Mouse (Mus musculus): ENCODE measurements around the gene Kank3. TPM values are rescaled to one million over a fixed set of nuclear protein-coding genes. Genes with fewer than 3 reads are reported as not detected.
"Not testable (repeated sequence)": the region's sequence is repeated elsewhere in the genome, so short reads cannot be mapped to it uniquely, and the experiment has no call there.

Gene Kank3
- total RNA-seq, 2 experiments from 2014 or later: 31.6 to 33.4 TPM

DNA sequence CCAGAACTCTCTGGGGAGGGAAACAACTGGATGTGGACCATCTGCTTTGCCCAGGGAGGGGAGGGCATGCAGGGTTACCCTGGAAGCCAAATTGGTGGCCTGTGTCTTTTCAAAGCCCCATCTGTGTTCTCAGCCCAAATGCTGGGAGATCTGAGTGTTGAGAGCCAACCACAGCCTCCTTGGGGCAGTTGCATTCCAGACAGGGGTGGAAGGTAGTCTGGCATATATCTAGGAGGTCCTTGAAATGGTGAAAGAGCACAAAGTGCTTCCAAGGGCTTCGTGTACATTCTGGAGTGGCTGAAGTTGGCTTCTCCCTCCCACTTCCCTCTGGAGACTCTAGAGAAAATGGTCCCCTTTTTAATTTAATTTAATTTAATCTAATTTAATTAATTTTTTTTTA is 5.6 kb upstream of the Kank3 start:
- no peak for DNase-seq (ENCODE audit: low spot score in 2 of 2)

DNA sequence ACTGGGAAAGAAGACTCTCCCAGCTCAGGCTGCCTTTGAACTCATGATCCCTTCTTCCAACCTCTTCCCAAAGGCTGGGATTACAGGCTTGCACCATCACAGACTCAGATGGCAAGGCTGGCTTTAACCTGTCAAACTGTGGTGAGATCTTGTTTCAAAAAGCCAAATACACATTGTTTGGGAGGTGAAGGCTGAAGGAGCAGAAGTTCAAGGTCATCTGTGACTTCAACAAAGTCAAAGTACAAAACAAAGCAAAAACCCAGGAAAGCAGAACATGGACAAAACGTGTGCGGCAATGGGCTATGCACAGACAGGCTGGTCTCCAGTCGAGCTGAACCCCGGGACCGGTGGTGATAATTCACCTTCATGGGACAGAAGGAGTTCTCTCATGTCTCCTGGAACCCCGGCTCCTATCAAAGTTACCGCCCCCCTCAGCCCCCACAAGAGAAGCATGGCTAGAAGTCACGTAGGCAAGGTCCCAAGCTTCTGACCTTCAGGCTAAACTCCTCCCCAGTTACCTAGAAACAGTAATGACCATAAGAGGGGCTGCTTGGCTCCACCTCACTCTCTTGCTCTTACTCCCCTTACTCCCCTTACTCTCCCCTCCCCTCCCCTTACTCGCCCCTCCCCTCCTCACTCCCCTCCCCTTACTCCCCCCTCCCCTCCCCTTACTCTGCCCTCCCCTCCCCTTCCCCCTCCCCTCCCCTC is 3.0 kb upstream of the Kank3 start:
- DNase-seq (ENCODE audit: low spot score in 2 of 2): no peak

DNA sequence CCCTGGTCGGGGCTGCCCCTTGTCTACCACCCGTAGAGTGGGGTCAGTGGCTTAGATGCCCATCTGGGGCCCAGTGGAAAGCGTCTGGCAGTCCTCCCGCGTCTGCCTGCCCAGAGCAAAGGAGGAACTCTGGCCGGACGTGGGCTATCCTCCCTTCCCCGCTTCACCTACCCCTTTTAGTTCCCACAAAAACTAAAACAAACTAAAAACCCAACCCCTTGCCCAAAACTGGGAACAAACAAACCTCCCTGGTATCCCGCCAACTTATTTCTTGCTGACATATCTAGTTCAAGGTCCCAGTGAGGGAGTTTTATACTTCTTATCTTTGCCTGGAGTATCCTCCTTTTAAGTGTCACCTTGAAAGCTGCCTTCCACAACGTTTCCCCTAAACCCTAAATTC is 2.1 kb upstream of the Kank3 start:
- no peak for DNase-seq (ENCODE audit: low spot score in 2 of 2)

DNA sequence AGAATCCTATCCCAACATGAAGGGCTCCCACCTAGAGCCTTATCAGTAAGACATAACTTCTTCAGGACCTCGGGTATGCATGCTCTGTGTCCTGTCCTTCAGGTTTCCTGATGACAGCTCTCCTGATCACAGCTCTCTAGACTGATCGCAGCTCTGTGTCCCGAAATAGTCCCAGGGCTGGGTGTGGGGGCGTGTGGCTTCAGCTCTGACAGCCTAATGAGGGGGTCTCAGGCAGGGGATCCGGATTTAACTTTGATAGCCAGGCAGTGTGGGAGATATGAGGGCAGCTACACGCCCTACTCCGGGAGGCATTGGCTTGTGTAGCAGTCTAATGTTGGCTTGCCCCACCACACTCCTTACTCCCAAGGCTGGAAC is 810 bp downstream of the Kank3 start:
- no peak for DNase-seq (ENCODE audit: low spot score in 2 of 2)

DNA sequence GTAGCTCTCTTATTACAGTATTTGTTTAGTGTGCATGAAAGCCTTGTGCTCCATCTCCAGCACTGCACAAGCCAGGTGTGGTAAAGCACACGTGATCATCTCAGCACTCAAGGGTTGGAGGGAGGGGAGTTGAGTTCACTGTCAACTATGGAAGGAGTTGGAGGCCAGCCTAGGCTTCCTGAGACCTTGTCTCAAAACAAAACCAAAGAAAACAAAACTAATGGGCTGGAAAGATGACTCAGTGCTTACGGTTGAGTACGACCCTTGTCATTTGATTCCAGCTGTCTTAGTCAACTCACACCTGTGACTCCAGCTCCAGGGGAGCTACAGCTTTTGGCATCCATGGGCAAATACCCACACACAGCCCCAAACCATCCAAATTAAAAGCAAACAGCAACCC is 2.2 kb downstream of the Kank3 start:
- DNase-seq (ENCODE audit: low spot score in 2 of 2): no peak

DNA sequence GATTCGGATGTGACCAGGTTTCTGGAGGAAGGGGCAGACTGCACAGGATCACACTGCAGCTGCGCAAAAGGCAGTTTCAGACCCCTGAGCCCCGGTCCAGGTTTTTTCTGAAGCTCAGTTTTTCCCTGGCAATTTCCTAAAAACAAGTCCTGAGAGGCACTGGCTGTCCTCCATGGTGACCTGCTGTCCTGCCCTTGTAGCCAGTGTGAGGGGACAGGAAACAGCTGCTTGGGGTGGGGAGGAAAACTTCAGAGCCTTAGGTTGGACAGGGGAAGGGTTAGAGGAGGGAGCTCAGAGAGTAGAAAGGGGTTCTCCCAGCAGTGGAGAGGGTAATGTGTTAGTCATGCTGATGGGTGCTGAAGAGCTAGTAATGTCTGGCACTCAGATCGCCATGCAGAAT is 2.7 kb downstream of the Kank3 start:
- no peak for DNase-seq (ENCODE audit: low spot score in 2 of 2)

DNA sequence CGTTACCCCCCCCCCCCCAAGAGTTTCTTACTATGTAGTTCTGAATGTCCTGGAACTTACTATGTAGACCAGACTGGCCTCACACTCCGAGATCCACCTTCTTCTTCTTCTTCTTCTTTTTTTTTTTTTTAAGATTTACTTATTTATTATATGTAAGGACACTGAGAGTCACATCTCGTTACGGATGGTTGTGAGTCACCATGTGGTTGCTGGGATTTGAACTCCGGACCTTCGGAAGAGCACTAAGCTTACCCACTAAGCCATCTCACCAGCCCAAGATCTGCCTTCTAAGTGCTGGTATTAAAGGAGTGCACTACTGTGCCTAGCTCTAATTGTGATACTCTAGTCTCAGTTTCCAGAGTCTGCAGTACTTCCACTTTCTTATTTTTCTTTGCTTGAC is 5.1 kb downstream of the Kank3 start:
- DNase-seq (ENCODE audit: low spot score in 2 of 2): no peak

DNA sequence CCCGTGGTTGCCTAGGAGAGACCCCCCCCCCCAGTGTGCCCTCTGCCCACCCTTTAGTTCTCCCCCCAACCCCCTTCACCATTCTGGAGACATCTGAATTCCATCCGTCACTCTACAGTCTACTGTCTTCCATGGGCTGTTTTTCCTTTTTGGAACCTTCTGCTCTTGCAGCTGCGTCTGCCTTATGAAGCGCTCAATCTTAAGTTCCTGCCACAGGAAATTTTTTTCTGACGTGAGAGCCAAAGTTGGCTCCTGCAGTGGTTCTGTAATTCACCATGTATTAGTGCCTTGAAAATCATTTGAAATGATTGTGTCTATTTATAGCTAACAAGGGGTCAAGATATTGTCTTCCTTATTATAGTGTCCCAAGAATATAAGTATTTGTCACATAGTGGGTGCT is 6.3 kb downstream of the Kank3 start:
- DNase-seq (ENCODE audit: low spot score in 2 of 2): no peak

DNA sequence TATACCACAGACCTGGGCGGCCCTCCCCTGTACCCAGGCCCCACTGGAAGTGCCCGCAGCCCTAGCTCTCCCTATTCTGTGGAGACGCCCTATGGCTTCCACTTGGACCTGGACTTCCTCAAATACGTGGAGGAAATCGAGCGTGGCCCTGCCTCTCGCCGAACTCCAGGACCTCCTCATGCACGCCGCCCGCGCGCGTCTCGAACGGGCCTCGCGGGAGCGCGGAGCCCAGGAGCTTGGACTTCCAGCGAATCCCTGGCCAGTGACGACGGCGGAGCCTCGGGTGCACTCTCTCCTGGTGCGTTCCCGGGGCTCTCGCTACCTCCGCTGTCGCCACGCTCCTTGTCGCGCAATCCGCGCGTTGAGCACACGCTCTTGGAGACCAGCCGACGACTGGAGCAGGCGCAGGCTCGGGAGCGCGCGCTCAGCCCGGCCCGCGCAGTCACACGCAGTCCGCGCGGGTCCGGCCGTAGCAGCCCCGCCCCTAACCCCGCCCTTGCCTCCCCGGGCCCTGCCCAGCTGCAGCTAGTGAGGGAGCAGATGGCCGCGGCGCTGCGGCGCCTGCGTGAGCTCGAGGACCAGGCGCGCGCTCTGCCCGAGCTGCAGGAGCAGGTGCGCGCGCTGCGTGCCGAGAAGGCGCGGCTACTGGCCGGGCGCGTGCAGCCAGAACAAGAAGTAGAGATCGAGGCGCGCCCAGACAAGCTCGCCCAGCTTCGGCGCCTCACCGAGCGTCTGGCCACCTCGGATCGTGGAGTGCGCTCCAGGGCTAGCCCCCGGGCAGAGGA is 7.1 kb downstream of the Kank3 start:
- DNase-seq (ENCODE audit: low spot score in 2 of 2): peak; percentile 77 to 90

DNA sequence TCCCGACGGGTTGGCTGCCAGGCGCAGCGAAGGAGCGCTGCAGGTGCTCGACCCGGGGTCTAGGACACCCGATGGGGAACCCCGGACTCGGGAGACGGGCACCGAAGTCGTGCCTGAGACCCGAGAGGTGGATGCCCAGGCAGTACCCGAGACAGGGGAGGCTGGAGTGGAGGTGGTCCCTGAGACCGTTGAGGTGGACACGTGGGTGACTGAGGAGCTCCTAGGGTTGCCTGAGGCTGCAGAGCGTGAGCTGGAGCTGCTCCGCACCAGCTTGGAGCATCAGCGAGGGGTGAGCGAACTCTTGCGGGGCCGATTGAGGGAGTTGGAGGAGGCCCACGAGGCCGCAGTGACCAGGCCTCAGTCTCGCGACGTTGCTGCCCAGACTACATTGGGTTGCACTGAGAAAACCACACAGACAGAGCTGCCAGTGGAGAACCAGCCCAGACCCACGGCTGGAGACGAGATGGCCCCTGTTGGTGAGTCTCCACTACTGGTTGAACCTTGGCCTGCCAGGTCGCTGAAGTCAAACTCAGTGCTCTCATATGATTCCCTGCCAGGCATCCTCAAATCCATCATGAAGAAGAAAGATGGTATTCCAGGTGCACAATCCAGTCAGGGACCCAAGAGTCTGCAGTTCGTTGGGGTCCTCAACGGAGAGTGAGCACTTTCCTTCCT is 7.8 kb downstream of the Kank3 start:
- no peak for DNase-seq (ENCODE audit: low spot score in 2 of 2)

DNA sequence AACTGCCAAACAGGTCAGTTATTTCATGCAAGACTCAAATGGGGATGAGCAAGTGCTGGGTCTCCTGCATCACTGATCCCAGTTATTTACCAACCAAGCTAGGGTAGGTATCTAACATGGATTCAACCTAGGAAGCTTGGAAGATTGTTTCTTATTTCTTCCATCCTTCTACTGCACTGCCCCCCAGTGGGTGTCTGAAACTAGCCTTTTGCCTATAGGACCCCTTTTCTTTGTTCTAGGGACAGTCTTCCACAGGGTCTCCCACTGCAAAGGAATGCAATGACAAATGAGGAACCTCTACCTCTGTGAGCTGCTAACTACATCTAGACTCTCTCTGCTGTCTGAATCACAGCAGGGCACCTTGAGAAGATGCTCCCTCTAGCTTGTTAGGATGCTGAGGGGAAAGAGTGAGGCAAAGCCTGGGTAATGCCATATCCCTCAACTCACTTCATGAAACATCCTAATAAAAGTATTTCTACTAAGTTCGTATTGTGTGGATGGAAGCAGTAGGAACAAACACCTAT is 12.2 kb downstream of the Kank3 start:
- DNase-seq (ENCODE audit: low spot score in 2 of 2): no peak

DNA sequence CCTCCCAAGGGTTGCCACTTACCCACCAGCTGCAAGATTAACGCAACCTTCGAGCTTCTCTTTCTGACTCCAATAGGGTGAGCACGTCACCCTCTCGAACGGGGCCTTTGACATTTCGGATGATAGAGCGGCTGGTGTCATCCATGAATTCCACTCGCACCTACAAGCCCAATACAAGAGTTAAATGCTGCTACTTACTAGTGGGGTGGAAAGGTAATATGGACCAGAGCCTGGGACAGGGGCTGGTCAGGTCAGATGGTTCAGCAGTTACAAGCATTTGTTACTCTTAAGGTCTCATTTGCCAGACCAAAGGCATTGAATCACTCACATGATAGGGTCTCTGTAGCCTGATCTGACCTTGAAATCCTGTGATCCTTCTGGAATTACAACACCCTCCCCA is 12.9 kb downstream of the Kank3 start:
- not testable (repeated sequence) for DNase-seq (ENCODE audit: low spot score in 2 of 2)

DNA sequence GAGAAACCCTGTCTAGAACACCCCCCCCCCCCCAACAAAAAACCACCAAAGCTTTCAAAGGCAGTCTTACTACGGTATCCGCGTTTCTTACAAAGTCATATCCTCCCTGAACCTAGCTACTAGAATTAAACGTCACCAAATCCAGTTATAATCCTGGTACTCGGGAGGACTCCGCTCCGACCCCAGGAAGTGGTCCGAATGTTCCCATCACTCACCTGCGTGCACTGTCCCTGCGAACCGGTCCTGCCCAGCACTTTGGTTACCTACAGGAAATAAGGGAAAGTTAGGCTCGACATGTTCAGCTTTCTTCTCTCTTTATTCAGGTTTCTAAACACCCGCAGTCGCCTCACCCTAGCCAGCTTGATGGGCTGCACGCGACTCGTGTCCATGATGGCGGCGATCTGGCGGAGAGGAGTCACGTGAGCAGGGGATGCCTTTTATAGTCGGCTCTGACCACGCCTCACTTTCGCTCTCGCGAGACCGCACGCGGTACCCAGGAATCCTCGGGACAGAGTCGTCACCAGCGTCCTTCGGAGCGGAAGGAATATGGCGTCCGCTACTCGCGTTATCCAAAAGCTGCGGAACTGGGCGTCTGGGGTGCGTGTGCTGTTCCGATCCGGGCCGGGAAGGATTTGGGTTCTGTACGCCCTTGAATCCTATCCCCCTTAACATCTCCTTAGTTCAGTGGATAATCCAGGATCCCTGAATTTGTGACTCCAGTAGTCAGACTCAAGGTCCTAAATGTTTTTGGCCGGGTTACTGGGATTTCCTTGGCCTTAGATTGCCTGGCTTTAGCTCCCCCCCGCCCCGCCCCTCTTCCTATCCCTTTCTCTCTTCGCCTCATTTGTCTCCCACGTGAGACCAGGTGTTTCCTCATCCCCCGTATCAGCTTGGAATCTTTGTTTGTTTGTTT is 14.0 kb downstream of the Kank3 start, which contains the start of the genes Rps28 and Ndufa7:
Rps28 (minus strand) TSS at position 479 of the 913 bp plus-strand sequence.
Ndufa7 (plus strand) TSS at position 489 of the 913 bp plus-strand sequence.
- peak; percentile 94 to 98 for DNase-seq (ENCODE audit: low spot score in 2 of 2)

DNA sequence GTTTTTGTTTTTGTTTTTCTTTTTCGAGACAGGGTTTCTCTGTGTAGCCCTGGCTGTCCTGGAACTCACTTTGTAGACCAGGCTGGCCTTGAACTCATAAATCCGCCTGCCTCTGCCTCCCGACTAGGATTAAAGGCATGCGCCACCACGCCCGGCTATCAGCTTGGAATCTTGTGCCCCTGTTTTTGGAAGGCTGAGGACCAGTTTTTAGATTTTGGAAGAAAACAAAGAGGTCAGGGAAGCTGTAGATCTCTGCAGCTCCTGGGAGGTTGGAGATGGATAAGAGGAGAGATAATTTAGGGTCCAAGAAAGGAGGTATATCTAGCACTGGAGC is 14.6 kb downstream of the Kank3 start:
- DNase-seq (ENCODE audit: low spot score in 2 of 2): not testable (repeated sequence)

DNA sequence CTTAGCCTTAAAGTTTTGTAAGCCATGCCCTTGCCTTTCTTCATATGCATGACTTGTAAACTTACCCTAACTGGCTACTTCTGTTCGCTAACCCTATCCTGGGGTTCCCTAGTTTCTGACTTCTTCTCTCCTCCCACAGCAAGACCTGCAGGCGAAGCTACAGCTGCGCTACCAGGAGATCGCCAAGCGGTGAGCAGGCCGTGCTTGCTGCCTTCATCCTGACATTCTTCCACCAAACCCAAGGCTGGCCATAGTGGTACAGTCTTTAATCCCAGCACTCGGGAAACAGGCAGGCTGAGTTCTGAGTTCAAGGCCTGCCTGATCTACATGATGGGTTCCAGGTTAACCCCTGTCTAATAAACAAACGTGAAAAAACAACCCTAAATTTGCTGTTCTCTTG is 15.1 kb downstream of the Kank3 start:
- DNase-seq (ENCODE audit: low spot score in 2 of 2): no peak

DNA sequence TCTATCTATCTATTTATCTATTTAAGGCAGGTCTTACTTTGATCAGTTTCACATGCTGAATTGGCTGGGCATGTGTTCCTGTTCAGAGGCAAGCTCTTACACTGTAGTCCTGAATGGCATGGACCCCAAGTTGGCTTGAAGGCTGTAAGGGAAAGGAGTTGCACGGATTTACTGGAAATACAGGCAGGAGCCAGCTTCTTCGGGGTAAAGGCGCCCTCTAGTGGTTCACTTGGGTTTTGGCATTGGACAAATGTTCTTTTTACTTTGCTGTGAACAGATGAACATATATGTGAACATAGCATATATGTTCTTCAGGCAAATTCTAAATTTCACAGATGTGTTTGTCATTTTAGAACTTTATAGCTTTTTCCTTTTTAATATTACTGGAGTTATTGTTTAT is 16.5 kb downstream of the Kank3 start:
- DNase-seq (ENCODE audit: low spot score in 2 of 2): peak; percentile 43 to 62

DNA sequence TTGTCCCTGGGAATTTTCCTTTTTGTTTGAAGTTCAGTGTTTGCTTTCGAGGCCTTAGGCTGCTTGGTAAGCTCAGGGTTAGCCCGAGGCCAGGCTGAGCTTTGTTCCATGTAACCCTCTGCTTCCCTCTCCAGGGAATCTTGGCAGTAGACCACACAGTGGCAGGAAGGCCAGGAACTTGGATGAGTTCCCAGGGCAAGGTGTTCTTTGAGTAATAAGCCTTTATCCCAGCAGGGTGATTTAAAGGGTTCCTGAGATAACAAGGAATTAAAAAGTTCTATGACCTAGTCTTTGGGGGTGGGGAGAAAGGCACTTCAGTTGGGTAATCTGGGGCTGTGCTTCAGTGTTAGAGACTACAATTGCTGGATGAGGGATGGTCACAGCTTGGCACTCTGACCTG is 18.6 kb downstream of the Kank3 start:
- DNase-seq (ENCODE audit: low spot score in 2 of 2): no peak

DNA sequence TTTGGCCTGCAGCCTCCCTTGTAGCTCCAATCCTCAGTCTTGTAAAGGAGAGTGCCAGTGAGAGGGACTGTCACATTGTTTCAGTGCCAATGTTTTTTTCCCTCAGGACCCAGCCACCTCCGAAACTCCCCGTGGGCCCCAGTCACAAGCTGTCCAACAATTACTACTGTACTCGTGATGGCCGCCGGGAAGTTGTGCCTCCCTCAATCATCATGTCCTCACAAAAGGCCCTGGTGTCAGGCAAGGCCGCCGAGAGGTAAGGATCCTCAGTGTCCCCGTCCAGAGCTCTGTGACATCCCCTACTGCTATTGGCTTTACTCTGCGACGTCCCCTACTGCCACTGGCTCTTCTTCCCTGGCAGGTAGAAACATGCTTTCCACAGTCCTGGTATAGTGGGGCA is 19.2 kb downstream of the Kank3 start:
- DNase-seq (ENCODE audit: low spot score in 2 of 2): no peak

DNA sequence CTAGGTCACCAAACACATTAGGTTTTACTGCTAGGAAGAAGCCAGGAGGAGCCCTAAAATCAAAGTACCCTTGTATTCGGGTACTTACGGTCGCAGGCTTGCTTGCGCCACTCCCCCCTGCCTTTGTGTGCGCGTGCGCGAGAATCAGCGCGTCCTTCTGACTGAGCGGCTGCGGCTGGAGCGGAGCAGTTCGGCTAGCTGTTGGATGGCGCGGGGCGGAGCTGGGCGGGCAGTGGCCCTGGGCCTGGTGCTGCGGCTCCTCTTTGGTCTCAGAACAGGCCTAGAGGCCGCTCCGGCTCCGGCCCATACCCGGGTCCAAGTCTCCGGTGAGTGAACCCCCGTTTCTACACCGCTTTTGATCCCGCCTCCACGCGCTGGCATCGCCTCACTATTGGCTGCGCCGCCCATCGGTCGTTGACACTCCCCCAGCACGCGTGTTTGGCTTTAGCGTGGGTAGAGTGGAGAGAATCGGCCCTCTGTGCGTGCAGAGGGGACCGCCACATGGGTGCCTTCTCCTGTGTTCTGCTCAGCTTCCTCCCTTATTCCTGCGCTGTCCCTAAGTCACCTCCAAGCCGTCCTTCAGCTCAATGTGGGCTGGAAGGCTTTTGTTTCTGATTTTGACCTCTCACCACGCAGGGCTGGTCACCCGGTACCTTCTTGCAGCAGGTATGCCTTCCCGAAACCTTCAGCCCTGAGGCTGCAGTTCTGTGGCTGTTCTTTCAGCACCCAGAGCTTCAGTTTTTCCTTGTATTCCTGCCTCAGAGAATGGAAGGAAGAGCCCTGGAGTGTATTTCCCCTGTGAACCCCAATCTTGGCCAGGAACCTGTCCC is 32.9 kb downstream of the Kank3 start, which contains the start of gene Cd320:
Cd320 (plus strand) TSS at position 126 of the 830 bp plus-strand sequence.
- DNase-seq (ENCODE audit: low spot score in 2 of 2): peak; percentile 81 to 91

DNA sequence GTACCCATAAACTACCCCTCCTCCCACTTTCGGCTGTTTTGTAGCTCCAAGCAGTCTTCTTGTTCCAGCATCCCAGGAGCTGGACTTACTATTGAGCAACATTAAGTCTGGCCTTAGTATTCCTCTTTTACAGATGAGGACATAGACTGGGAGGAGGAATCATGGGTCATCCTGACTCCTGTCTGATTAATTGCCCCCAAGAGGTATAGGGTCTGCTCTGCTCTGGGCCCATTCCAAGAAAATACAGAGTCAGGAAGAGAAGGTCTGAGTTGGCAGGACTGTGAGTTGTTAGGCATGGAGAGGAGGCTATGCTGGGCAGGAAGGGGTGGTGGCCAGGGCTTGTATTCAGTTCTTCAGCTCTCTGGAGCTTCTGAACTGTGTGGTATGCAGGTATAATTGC is 33.9 kb downstream of the Kank3 start:
- DNase-seq (ENCODE audit: low spot score in 2 of 2): no peak

Measured in gastrocnemius, postnatal 4 days (tissue).